Mouse (Mus musculus) heart, adult 2 months (tissue): ENCODE results near the gene Adam11. TPM values are rescaled to one million over a fixed set of nuclear protein-coding genes. Genes with fewer than 3 reads are reported as not detected.
A peak's percentile ranks its signal among the peaks of the same experiment; 100 is the strongest.

ENCODE experiments used
- DNase-seq, 2 experiments: peaks; one replicate each; pipeline ENCODE4 v3.0.0; 2021
- H3K27ac ChIP-seq: fragments of 200-600 bp; 2 replicates; pipeline ENCODE4 v1.8.1; 2022
- H3K27me3 ChIP-seq: fragments of 200-500 bp; 2 replicates; pipeline ENCODE4 v1.6.1; 2012; ENCODE audit warnings: mild to moderate bottlenecking, low read length, inconsistent platforms, mixed read lengths; ENCODE audit not compliant: control insufficient read depth, insufficient read depth
- H3K36me3 ChIP-seq: fragments of 200-500 bp; 2 replicates; pipeline ENCODE4 v1.6.1; 2012; ENCODE audit warnings: low read length, inconsistent platforms; ENCODE audit not compliant: control insufficient read depth, insufficient read depth
- H3K4me1 ChIP-seq: fragments of 200-500 bp; 2 replicates; pipeline ENCODE4 v1.6.1; 2011; ENCODE audit warnings: low read length; ENCODE audit not compliant: control insufficient read depth, insufficient read depth
- H3K4me3 ChIP-seq: fragments of 200-600 bp; 2 replicates; pipeline ENCODE4 v1.8.1; 2022
- H3K79me2 ChIP-seq: fragments of 200-500 bp; replicated peaks from 2 replicates; pipeline ENCODE4 v1.6.1; 2012; ENCODE audit warnings: mild to moderate bottlenecking, inconsistent platforms, low read length, moderate library complexity, mixed read lengths; ENCODE audit not compliant: control insufficient read depth, insufficient read depth
- H3K9ac ChIP-seq: fragments of 200-500 bp; 2 replicates; pipeline ENCODE4 v1.6.1; 2012; ENCODE audit warnings: low read depth, mild to moderate bottlenecking, control low read depth, inconsistent platforms, low read length, mixed read lengths
- CTCF ChIP-seq: fragments of 200-600 bp; IDR thresholded peaks from 2 replicates; pipeline ENCODE4 v1.8.1; 2022; ENCODE audit warnings: antibody characterized with exemption, mild to moderate bottlenecking, moderate library complexity
- EP300 ChIP-seq: fragments of 200-500 bp; IDR thresholded peaks from 2 replicates; pipeline ENCODE4 v1.6.1; 2011; ENCODE audit warnings: low read depth, low read length, control low read depth; ENCODE audit not compliant: insufficient read depth
- POLR2A ChIP-seq: fragments of 200-500 bp; IDR thresholded peaks from 2 replicates; pipeline ENCODE4 v1.6.1; 2011; ENCODE audit warnings: mild to moderate bottlenecking, low read depth, low read length, control low read depth; ENCODE audit not compliant: insufficient read depth
- WGBS: fragments of 180-500 bp; shearing (Covaris S2); methylation state at CpG from one replicate; pipeline ENCODE4 v1.1.7; 2018; 5-methylcytosine and 5-hydroxymethylcytosine counted together
- intact Hi-C: fragments of 180-260 bp; cut with DNase I; formaldehyde crosslinking; loops from one replicate; pipeline ENCODE4 v1.15.1; 2025
- polyA plus RNA-seq: library from polyadenylated mRNA; depleted of rRNA; stranded (reverse); fragments of >200 nt; gene quantifications from 2 replicates; pipeline ENCODE4 v1.2.3, GENCODE M21; 2012
- total RNA-seq, 2 experiments: library from RNA; stranded (reverse); gene quantifications; 2 replicates each; pipeline ENCODE4 v1.2.3; 2021

Adam11 gene
- total and polyA plus RNA-seq, 3 experiments: 3.4 to 12.5 (median 4.9) TPM

GRCm38 (mm10) chr11:102748381-102748780 is 12.9 kb upstream of the Adam11 start:
- TF ChIP-seq EP300 (no peak), POLR2A (no peak), CTCF (no peak)
- intact Hi-C loops: no loop called here
- Histone ChIP-seq H3K36me3 (no peaks in the 10 kb centered on the region), H3K4me3 (no peak overlapping the region), H3K4me1 (no peaks in the 10 kb centered on the region), H3K79me2 (no peaks in the 10 kb centered on the region), H3K27me3 (no peaks in the 10 kb centered on the region), H3K27ac (no peak overlapping the region), H3K9ac (no peak overlapping the region)
- no peak for DNase-seq
- 56% methylated on average over 4 of the region's 4 CpGs for WGBS

- WGBS: 79% methylated on average over 2 of the region's 2 CpGs
- no peak for TF ChIP-seq POLR2A
- TF ChIP-seq EP300: 0 out of 2 replicates have a peak, but pooled peaks have one; percentile 11
- no peaks in the 10 kb centered on the region for H3K4me1 ChIP-seq
- H3K9ac ChIP-seq: no peak overlapping the region
- intact Hi-C loops: no loop called here
- DNase-seq: no peak
- no peak overlapping the region for H3K27ac ChIP-seq
- H3K27me3 ChIP-seq: no peaks in the 10 kb centered on the region
- no peak overlapping the region for H3K4me3 ChIP-seq
- no peaks in the 10 kb centered on the region for H3K79me2 ChIP-seq
- no peaks in the 10 kb centered on the region for H3K36me3 ChIP-seq
Observed at GRCm38 (mm10) chr11:102749712-102750111, 11.5 kb upstream of the Adam11 start.

GRCm38 (mm10) chr11:102752896-102753590 is 8.2 kb upstream of the Adam11 start:
- no peak for DNase-seq
- H3K36me3 ChIP-seq: no peaks in the 10 kb centered on the region
- H3K4me3 ChIP-seq: no peak overlapping the region
- H3K79me2 ChIP-seq: no peaks in the 10 kb centered on the region
- 68% methylated on average over 13 of the region's 13 CpGs for WGBS
- no peak overlapping the region for H3K27ac ChIP-seq
- no peaks in the 10 kb centered on the region for H3K4me1 ChIP-seq
- intact Hi-C loops: no loop called here
- no peaks in the 10 kb centered on the region for H3K27me3 ChIP-seq
- no peak overlapping the region for H3K9ac ChIP-seq
- TF ChIP-seq POLR2A (no peak), EP300 (no peak), CTCF (no peak)

GRCm38 (mm10) chr11:102753591-102754324 is 7.5 kb upstream of the Adam11 start:
- TF ChIP-seq POLR2A: no peak
- TF ChIP-seq CTCF: no peak
- intact Hi-C loops: no loop called here
- H3K79me2 ChIP-seq: no peaks in the 10 kb centered on the region
- H3K27ac ChIP-seq: no peak overlapping the region
- no peak overlapping the region for H3K4me3 ChIP-seq
- WGBS: 60% methylated on average over 18 of the region's 18 CpGs
- no peaks in the 10 kb centered on the region for H3K4me1 ChIP-seq
- no peak overlapping the region for H3K9ac ChIP-seq
- no peaks in the 10 kb centered on the region for H3K27me3 ChIP-seq
- no peaks in the 10 kb centered on the region for H3K36me3 ChIP-seq
- no peak for DNase-seq

- no peak overlapping the region for H3K27ac ChIP-seq
- no peaks in the 10 kb centered on the region for H3K79me2 ChIP-seq
- no peak overlapping the region for H3K4me3 ChIP-seq
- H3K4me1 ChIP-seq: no peaks in the 10 kb centered on the region
- no peak for TF ChIP-seq POLR2A
- no peak for TF ChIP-seq CTCF
- no peak for TF ChIP-seq EP300
- intact Hi-C loops: no loop called here
- no peaks in the 10 kb centered on the region for H3K27me3 ChIP-seq
- 62% methylated on average over 4 of the region's 4 CpGs for WGBS
- H3K36me3 ChIP-seq: no peaks in the 10 kb centered on the region
- H3K9ac ChIP-seq: no peak overlapping the region
- DNase-seq: no peak
Observed at GRCm38 (mm10) chr11:102754416-102754815, 6.8 kb upstream of the Adam11 start.

GRCm38 (mm10) chr11:102755391-102755790 is 5.8 kb upstream of the Adam11 start:
- Histone ChIP-seq H3K79me2 (no peaks in the 10 kb centered on the region), H3K27me3 (no peaks in the 10 kb centered on the region), H3K4me3 (no peak overlapping the region), H3K27ac (no peak overlapping the region), H3K4me1 (no peaks in the 10 kb centered on the region), H3K36me3 (no peaks in the 10 kb centered on the region), H3K9ac (no peak overlapping the region)
- intact Hi-C loops: no loop called here
- 74% methylated on average over 7 of the region's 7 CpGs for WGBS
- no peak for TF ChIP-seq CTCF
- no peak for TF ChIP-seq EP300
- TF ChIP-seq POLR2A: no peak
- DNase-seq: no peak
